Mouse (Mus musculus): ENCODE data around the gene Slc25a22. TPM values are rescaled to one million over a fixed set of nuclear protein-coding genes. Genes with fewer than 3 reads are reported as not detected.
A peak's percentile ranks its signal among the peaks of the same experiment; 100 is the strongest.
"Not testable (repeated sequence)": the region's sequence is repeated elsewhere in the genome, so short reads cannot be mapped to it uniquely, and the experiment has no call there.

Slc25a22 gene
- polyA plus RNA-seq, 1 experiment from 2014 or later = 29.4 TPM

DNA sequence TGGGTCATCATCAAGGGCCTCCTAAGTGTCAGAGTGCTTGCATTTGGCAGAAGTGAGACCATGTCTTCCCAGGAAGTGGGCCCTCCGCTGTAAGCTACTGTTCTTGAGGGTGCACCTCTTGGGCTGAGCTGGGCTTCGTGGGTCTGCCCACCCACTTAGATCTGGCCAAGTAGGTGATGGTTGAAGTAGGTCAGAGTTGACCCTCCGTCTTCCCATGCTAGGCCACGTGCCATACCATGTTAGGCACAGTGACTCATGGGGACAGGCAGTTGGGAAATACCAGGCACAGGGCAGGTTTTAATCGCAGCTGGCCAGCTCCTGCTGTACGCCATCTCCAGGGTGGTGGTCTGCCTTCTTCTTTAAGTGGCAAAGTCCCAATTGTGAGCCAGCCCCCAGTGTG, 19.0 kb upstream of the Slc25a22 start:
- 84% methylated on average over 6 of the region's 6 CpGs for WGBS
- Histone ChIP-seq H3K4me2 (ENCODE audit: low read depth, low read length) (peak overlapping the region; percentile 89), H3K27me3 (ENCODE audit: control insufficient read depth, insufficient read depth, low read length) (peaks cover 7% of the 10 kb centered on the region), H3K4me3 (replicated peaks; ENCODE audit: low read length) (no peak overlapping the region), H3K36me3 (ENCODE audit: control insufficient read depth, insufficient read depth, low read length) (peaks cover 6% of the 10 kb centered on the region; the same call in 1 of the 2 replicates), H3K4me1 (ENCODE audit: control insufficient read depth, insufficient read depth, low read length) (peaks cover 21% of the 10 kb centered on the region), H3K9me3 (replicated peaks; ENCODE audit: control insufficient read depth, low read length) (no peaks in the 10 kb centered on the region), H3K27ac (ENCODE audit: low read length) (no peak overlapping the region), H3K9ac (ENCODE audit: low read length) (no peak overlapping the region)
- no peak for ATAC-seq (ENCODE audit: insufficient read depth, low FRiP score)

DNA sequence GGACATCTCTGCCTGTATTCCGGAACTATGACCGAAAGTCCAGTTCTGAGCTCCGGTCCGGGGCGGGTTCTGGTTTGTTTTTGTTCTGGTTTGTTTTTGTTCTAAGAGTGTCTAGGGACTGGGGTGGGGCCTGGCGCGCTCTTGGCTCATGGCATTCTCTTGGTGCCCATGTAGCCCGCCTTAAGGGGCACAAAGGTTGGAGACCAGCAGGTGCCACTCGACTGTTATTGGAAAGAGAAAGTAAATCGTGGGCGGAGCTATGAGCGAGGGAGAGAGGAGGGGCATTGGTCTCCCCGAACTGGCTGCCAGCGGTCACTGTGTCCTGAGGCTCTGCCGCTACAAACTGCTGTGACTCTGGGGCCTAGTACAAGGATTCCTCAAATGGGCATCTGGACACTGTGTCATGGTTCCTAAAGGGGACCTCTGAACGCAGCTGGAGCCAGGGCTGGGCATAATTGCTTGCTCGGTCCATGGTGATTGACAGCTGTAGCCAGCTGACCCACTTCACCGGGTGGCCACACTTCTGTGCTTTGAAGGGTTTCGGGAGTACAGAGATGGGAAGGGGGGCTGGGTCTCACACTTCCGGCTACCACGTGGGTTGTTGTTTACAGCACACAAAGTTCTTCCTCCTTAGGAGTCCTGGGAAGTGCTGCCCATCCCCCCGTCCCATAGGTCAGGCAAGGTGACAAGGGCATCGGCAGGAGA, 18.1 kb upstream of the Slc25a22 start:
- peaks cover 15% of the 10 kb centered on the region; the same call in 1 of the 2 replicates for H3K36me3 ChIP-seq (ENCODE audit: control insufficient read depth, insufficient read depth, low read length)
- peaks cover 11% of the 10 kb centered on the region for H3K4me1 ChIP-seq (ENCODE audit: control insufficient read depth, insufficient read depth, low read length)
- peak overlapping the region; percentile 76 for H3K27ac ChIP-seq (ENCODE audit: low read length)
- no peaks in the 10 kb centered on the region for H3K9me3 ChIP-seq (replicated peaks; ENCODE audit: control insufficient read depth, low read length)
- H3K4me2 ChIP-seq (ENCODE audit: low read depth, low read length) = peak overlapping the region; percentile 89
- H3K9ac ChIP-seq (ENCODE audit: low read length) = peak overlapping the region; percentile 81
- H3K4me3 ChIP-seq (replicated peaks; ENCODE audit: low read length) = peak overlapping the region; percentile 70
- WGBS = 2% methylated on average over 23 of the region's 23 CpGs
- peaks cover 2% of the 10 kb centered on the region; the same call in 1 of the 2 replicates for H3K27me3 ChIP-seq (ENCODE audit: control insufficient read depth, insufficient read depth, low read length)
- ATAC-seq (ENCODE audit: insufficient read depth, low FRiP score) = peak; percentile 25

GRCm38 (mm10) chr7:141454967-141455551, 17.4 kb upstream of the Slc25a22 start, which contains the start of gene Pnpla2:
TSS of gene Pnpla2 (plus strand) at chr7:141455198.
- under 1% methylated on average over 45 of the region's 45 CpGs for WGBS

DNA sequence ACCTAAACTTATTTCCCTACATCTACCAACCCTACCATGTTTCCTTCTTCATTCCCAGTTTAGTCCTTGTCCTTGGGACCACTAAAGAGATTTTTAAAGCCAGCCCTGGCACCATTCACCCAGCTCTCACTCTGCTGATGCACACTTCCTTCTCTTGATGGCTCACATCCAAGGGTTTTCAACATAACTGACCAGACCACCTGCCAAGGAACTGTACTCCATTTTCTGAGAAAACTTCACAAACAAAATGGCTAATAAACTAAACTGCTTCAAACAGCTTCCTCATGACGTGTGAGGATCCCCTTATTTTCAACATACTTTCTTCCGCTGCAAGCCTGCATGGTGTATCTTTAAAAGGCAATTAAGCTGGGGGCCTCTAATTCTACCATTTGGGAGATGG, 15.9 kb upstream of the Slc25a22 start:
- H3K4me1 ChIP-seq (ENCODE audit: control insufficient read depth, insufficient read depth, low read length) = peaks cover 2% of the 10 kb centered on the region
- no peak for ATAC-seq (ENCODE audit: insufficient read depth, low FRiP score)
- 74% methylated on average over 2 of the region's 2 CpGs for WGBS
- no peaks in the 10 kb centered on the region for H3K9me3 ChIP-seq (replicated peaks; ENCODE audit: control insufficient read depth, low read length)
- no peak overlapping the region for H3K4me2 ChIP-seq (ENCODE audit: low read depth, low read length)
- no peak overlapping the region for H3K4me3 ChIP-seq (replicated peaks; ENCODE audit: low read length)
- H3K27ac ChIP-seq (ENCODE audit: low read length) = no peak overlapping the region
- peaks cover 18% of the 10 kb centered on the region; the same call in 1 of the 2 replicates for H3K36me3 ChIP-seq (ENCODE audit: control insufficient read depth, insufficient read depth, low read length)
- no peaks in the 10 kb centered on the region for H3K27me3 ChIP-seq (ENCODE audit: control insufficient read depth, insufficient read depth, low read length)
- no peak overlapping the region for H3K9ac ChIP-seq (ENCODE audit: low read length)

More at GRCm38 (mm10) chr7:141454967-141455551, 17.4 kb upstream of the Slc25a22 start, which contains the start of gene Pnpla2:
- Histone ChIP-seq H3K4me2 (ENCODE audit: low read depth, low read length) (peak within 1 kb of the TSS; percentile 89), H3K36me3 (ENCODE audit: control insufficient read depth, insufficient read depth, low read length) (peaks cover 17% of the 10 kb centered on the region; the same call in 1 of the 2 replicates), H3K27ac (ENCODE audit: low read length) (peak within 1 kb of the TSS; percentile 76), H3K27me3 (ENCODE audit: control insufficient read depth, insufficient read depth, low read length) (no peaks in the 10 kb centered on the region), H3K4me3 (replicated peaks; ENCODE audit: low read length) (peak within 1 kb of the TSS; percentile 70), H3K4me1 (ENCODE audit: control insufficient read depth, insufficient read depth, low read length) (peaks cover 4% of the 10 kb centered on the region; the same call in 1 of the 2 replicates), H3K9me3 (replicated peaks; ENCODE audit: control insufficient read depth, low read length) (no peaks in the 10 kb centered on the region), H3K9ac (ENCODE audit: low read length) (peak within 1 kb of the TSS; percentile 81)
- ATAC-seq (ENCODE audit: insufficient read depth, low FRiP score) = peak; percentile 89

DNA sequence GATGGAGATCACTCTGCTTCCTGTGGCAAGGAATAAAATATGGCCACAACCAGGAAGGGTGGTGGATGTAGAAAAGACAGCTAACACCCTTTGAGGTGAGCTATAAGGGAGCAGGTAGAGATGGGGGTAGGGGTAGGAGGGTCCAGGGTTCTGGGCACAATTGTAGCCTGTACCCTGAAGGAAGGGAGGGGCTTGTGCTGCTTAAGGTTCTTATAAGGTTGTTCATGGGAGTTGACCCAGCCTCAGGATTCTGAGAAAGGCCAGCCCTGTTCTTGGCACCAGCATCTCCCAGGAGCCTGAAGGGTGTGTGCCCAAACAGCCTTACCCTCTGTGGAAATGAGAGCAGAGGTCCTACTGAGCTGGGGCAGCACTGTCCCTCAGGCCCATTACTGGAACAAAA, 14.2 kb upstream of the Slc25a22 start:
- H3K27me3 ChIP-seq (ENCODE audit: control insufficient read depth, insufficient read depth, low read length) = no peaks in the 10 kb centered on the region
- no peak overlapping the region for H3K9ac ChIP-seq (ENCODE audit: low read length)
- H3K9me3 ChIP-seq (replicated peaks; ENCODE audit: control insufficient read depth, low read length) = no peaks in the 10 kb centered on the region
- ATAC-seq (ENCODE audit: insufficient read depth, low FRiP score) = no peak
- no peak overlapping the region for H3K4me3 ChIP-seq (replicated peaks; ENCODE audit: low read length)
- H3K27ac ChIP-seq (ENCODE audit: low read length) = no peak overlapping the region
- H3K36me3 ChIP-seq (ENCODE audit: control insufficient read depth, insufficient read depth, low read length) = peaks cover 20% of the 10 kb centered on the region; the same call in 1 of the 2 replicates
- peaks cover 7% of the 10 kb centered on the region for H3K4me1 ChIP-seq (ENCODE audit: control insufficient read depth, insufficient read depth, low read length)
- no peak overlapping the region for H3K4me2 ChIP-seq (ENCODE audit: low read depth, low read length)

GRCm38 (mm10) chr7:141447110-141447991, 9.7 kb upstream of the Slc25a22 start, which contains the start of gene Rplp2:
TSS of gene Rplp2 (plus strand) at chr7:141447370.
- H3K9me3 ChIP-seq (replicated peaks; ENCODE audit: control insufficient read depth, low read length) = no peaks in the 10 kb centered on the region
- H3K4me2 ChIP-seq (ENCODE audit: low read depth, low read length) = peak within 1 kb of the TSS; percentile 89
- no peaks in the 10 kb centered on the region for H3K27me3 ChIP-seq (ENCODE audit: control insufficient read depth, insufficient read depth, low read length)
- H3K27ac ChIP-seq (ENCODE audit: low read length) = peak within 1 kb of the TSS; percentile 92
- peaks cover 21% of the 10 kb centered on the region for H3K4me1 ChIP-seq (ENCODE audit: control insufficient read depth, insufficient read depth, low read length)
- peak within 1 kb of the TSS; percentile 91 for H3K4me3 ChIP-seq (replicated peaks; ENCODE audit: low read length)
- H3K36me3 ChIP-seq (ENCODE audit: control insufficient read depth, insufficient read depth, low read length) = peaks cover 20% of the 10 kb centered on the region; the same call in 1 of the 2 replicates
- WGBS = under 1% methylated on average over 63 of the region's 63 CpGs
- peak within 1 kb of the TSS; percentile 94 for H3K9ac ChIP-seq (ENCODE audit: low read length)
- peak; percentile 90 for ATAC-seq (ENCODE audit: insufficient read depth, low FRiP score)

GRCm38 (mm10) chr7:141446374-141446773, 8.7 kb upstream of the Slc25a22 start:
- H3K9me3 ChIP-seq (replicated peaks; ENCODE audit: control insufficient read depth, low read length); H3K9ac ChIP-seq (ENCODE audit: low read length); H3K4me3 ChIP-seq (replicated peaks; ENCODE audit: low read length); H3K27ac ChIP-seq (ENCODE audit: low read length); H3K27me3 ChIP-seq (ENCODE audit: control insufficient read depth, insufficient read depth, low read length); ATAC-seq (ENCODE audit: insufficient read depth, low FRiP score): not testable (repeated sequence)
- WGBS = 65% methylated on average over 3 of the region's 3 CpGs
- Histone ChIP-seq H3K4me1 (ENCODE audit: control insufficient read depth, insufficient read depth, low read length) (peaks cover 25% of the 10 kb centered on the region), H3K36me3 (ENCODE audit: control insufficient read depth, insufficient read depth, low read length) (peaks cover 11% of the 10 kb centered on the region; the same call in 1 of the 2 replicates), H3K4me2 (ENCODE audit: low read depth, low read length) (peak overlapping the region; percentile 54; the same call in 1 of the 2 replicates)

DNA sequence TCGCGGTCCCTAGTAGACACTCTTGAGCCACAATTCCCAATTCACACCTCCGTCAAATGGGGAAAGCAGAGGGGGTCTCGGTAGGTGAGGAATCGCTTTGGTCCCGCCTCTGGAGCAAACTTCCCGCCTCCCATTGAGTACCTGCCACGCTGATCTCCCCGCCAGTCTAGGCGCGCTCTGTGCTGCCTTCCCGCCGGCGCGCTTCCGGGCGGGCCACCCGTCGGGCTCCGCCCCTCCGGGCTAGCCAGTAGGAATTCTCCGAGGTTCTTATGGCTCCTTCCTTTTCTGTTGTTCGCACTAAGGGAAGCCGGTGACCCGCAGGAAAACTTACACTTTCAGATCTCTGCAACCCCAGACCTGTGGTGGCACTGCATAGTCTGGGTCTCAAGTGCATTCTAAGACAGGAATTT, 6.1 kb upstream of the Slc25a22 start, which contains the start of gene Pidd1:
Gene Pidd1 (minus strand): TSS at position 198 of the 410 bp plus-strand sequence.
- Histone ChIP-seq H3K27me3 (ENCODE audit: control insufficient read depth, insufficient read depth, low read length) (no peaks in the 10 kb centered on the region), H3K4me2 (ENCODE audit: low read depth, low read length) (peak within 1 kb of the TSS; percentile 72), H3K36me3 (ENCODE audit: control insufficient read depth, insufficient read depth, low read length) (0 out of 2 replicates have a peak, but pooled peaks cover 3% of the 10 kb centered on the region), H3K9me3 (replicated peaks; ENCODE audit: control insufficient read depth, low read length) (no peaks in the 10 kb centered on the region), H3K4me1 (ENCODE audit: control insufficient read depth, insufficient read depth, low read length) (peaks cover 31% of the 10 kb centered on the region), H3K9ac (ENCODE audit: low read length) (peak within 1 kb of the TSS; percentile 77), H3K4me3 (replicated peaks; ENCODE audit: low read length) (peak within 1 kb of the TSS; percentile 51), H3K27ac (ENCODE audit: low read length) (peak within 1 kb of the TSS; percentile 71)
- peak; percentile 68; the same call in 1 of the 2 replicates for ATAC-seq (ENCODE audit: insufficient read depth, low FRiP score)
- under 1% methylated on average over 25 of the region's 25 CpGs for WGBS
